27 mouse cellular contexts compared by ENCODE assay signal in the genomic region with DNA sequence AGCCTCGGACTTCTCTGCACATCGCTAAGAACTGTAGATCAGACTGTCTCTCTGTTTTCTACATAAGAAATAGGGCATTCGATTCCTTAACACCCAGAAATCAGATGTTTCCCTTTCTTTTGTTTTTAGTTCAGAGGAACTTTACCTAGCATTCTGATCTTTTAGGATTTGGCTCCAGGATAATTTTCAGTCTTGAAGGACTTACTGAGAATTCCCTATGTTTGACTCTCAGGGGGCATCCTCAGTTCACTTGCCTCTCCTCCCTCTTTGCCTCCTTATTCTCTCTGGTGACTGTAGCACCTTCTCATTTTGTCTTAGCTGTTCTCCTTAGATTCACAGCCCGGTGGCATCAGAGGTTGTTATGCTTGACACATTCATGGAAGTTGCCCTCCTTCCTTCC.
"Had no signal": no experiment of that assay in that cellular context is flagged by ENCODE, and none has a peak within 500 bp of the region (broad histone marks: within the 10 kb centered on the region; RNA-seq: fewer than 3 reads in every experiment).

No protein-coding gene starts in this region.

- H3K36me3 ChIP-seq: embryonic facial prominence, embryonic 10.5 days; embryonic facial prominence, embryonic 12.5 days; embryonic facial prominence, embryonic 13.5 days; embryonic facial prominence, embryonic 15.5 days; forebrain, embryonic 10.5 days; forebrain, embryonic 12.5 days; forebrain, embryonic 15.5 days had no signal

- H3K4me2 ChIP-seq: embryonic facial prominence, embryonic 12.5 days; embryonic facial prominence, embryonic 13.5 days; embryonic facial prominence, embryonic 15.5 days; forebrain, embryonic 12.5 days; forebrain, embryonic 13.5 days; forebrain, embryonic 15.5 days had no signal

- H3K4me3 ChIP-seq: embryonic facial prominence, embryonic 10.5 days; embryonic facial prominence, embryonic 12.5 days; embryonic facial prominence, embryonic 13.5 days; embryonic facial prominence, embryonic 15.5 days; erythroblast, embryonic 14.5 days; forebrain, embryonic 10.5 days; forebrain, embryonic 12.5 days; forebrain, embryonic 13.5 days; forebrain, embryonic 15.5 days; gastrocnemius, adult 2 months; heart, adult 2 months had no signal

- H3K9ac ChIP-seq: embryonic facial prominence, embryonic 12.5 days; embryonic facial prominence, embryonic 13.5 days; embryonic facial prominence, embryonic 15.5 days; forebrain, embryonic 12.5 days; forebrain, embryonic 13.5 days; forebrain, embryonic 15.5 days; forebrain, postnatal 0 days had no signal

- DNase-seq: cerebellum, adult 8-10 months; cerebellum, adult 9-10 months; cerebellum, adult 9-11 months; cerebellum, postnatal 10 days; cerebellum, postnatal 14 days; cerebellum, postnatal 25 days; cerebellum, postnatal 36 days; embryo, embryonic 11 days; forebrain, postnatal 0 days; gastrocnemius, adult 2 months; gastrocnemius, postnatal 10 days; gastrocnemius, postnatal 14 days; gastrocnemius, postnatal 25 days; gastrocnemius, postnatal 36 days; heart, adult 18-20 months; heart, adult 2 months had no signal

- H3K27ac ChIP-seq: embryonic facial prominence, embryonic 10.5 days; embryonic facial prominence, embryonic 12.5 days; embryonic facial prominence, embryonic 13.5 days; embryonic facial prominence, embryonic 15.5 days; forebrain, embryonic 10.5 days; forebrain, embryonic 12.5 days; forebrain, embryonic 13.5 days; forebrain, embryonic 15.5 days; gastrocnemius, adult 2 months; heart, adult 2 months had no signal

- H3K27me3 ChIP-seq: embryonic facial prominence, embryonic 12.5 days; embryonic facial prominence, embryonic 13.5 days; embryonic facial prominence, embryonic 15.5 days; forebrain, embryonic 13.5 days; forebrain, embryonic 15.5 days had no signal

- H3K4me1 ChIP-seq: embryonic facial prominence, embryonic 12.5 days; embryonic facial prominence, embryonic 13.5 days; embryonic facial prominence, embryonic 15.5 days; forebrain, embryonic 10.5 days; forebrain, embryonic 12.5 days; forebrain, embryonic 13.5 days; forebrain, embryonic 15.5 days had no signal

- ATAC-seq: forebrain, embryonic 13.5 days; forebrain, embryonic 14.5 days; forebrain, embryonic 15.5 days; forebrain, embryonic 16.5 days; forebrain, postnatal 0 days had no signal

- H3K9me3 ChIP-seq: embryonic facial prominence, embryonic 10.5 days; embryonic facial prominence, embryonic 12.5 days; embryonic facial prominence, embryonic 13.5 days; embryonic facial prominence, embryonic 15.5 days; forebrain, embryonic 10.5 days; forebrain, embryonic 12.5 days; forebrain, embryonic 13.5 days; forebrain, embryonic 15.5 days had no signal
